Mouse (Mus musculus) spleen, adult 2 months (tissue): ENCODE data around the gene Zbed4. TPM values are rescaled to one million over a fixed set of nuclear protein-coding genes. Genes with fewer than 3 reads are reported as not detected.
A peak's percentile ranks its signal among the peaks of the same experiment; 100 is the strongest.
"Not testable (repeated sequence)": the region's sequence is repeated elsewhere in the genome, so short reads cannot be mapped to it uniquely, and the experiment has no call there.

ENCODE experiments used
- DNase-seq, 2 experiments: peaks; one replicate each; pipeline versions ENCODE4 v3.0.0 to v3.0.0-alpha.2; 2012 to 2021; ENCODE audit warnings: low spot score in 2 of 2, low read depth in 1 of 2
- H3K27ac ChIP-seq: fragments of 200-500 bp; 2 replicates; pipeline ENCODE4 v1.5.1; 2012; ENCODE audit warnings: low read length, inconsistent platforms; ENCODE audit not compliant: insufficient read depth
- H3K27me3 ChIP-seq: fragments of 200-500 bp; 2 replicates; pipeline ENCODE4 v1.6.1; 2012; ENCODE audit warnings: mild to moderate bottlenecking, moderate library complexity, low read length, inconsistent platforms; ENCODE audit not compliant: control insufficient read depth, insufficient read depth
- H3K36me3 ChIP-seq: fragments of 200-500 bp; 2 replicates; pipeline ENCODE4 v1.6.1; 2012; ENCODE audit warnings: mild to moderate bottlenecking, low read length, inconsistent platforms; ENCODE audit not compliant: control insufficient read depth, insufficient read depth
- H3K4me1 ChIP-seq: fragments of 200-500 bp; 2 replicates; pipeline ENCODE4 v1.6.1; 2011; ENCODE audit warnings: inconsistent platforms; ENCODE audit not compliant: control insufficient read depth, insufficient read depth, insufficient read length
- H3K4me3 ChIP-seq: fragments of 200-500 bp; 2 replicates; pipeline ENCODE4 v1.5.1; 2011; ENCODE audit warnings: mild to moderate bottlenecking, inconsistent platforms; ENCODE audit not compliant: insufficient read depth, insufficient read length; ENCODE audit errors: extremely low read depth
- CTCF ChIP-seq: fragments of 200-500 bp; IDR thresholded peaks from 2 replicates; pipeline ENCODE4 v1.5.1; 2011; ENCODE audit warnings: mild to moderate bottlenecking, inconsistent platforms; ENCODE audit not compliant: insufficient read depth, insufficient read length, insufficient replicate concordance; ENCODE audit errors: extremely low read depth
- POLR2A ChIP-seq: fragments of 200-500 bp; IDR thresholded peaks from 2 replicates; pipeline ENCODE4 v1.6.1; 2011; ENCODE audit warnings: low read depth, low read length, inconsistent platforms
- WGBS: fragments of 180-500 bp; shearing (Covaris S2); methylation state at CpG from one replicate; pipeline ENCODE4 v1.1.7; 2018; 5-methylcytosine and 5-hydroxymethylcytosine counted together
- polyA plus RNA-seq: library from polyadenylated mRNA; depleted of rRNA; stranded (reverse); fragments of >200 nt; gene quantifications from 2 replicates; pipeline ENCODE4 v1.2.3, GENCODE M21; 2012; rRNA removed

Gene Zbed4
- polyA plus RNA-seq = 5.0 and 5.8 TPM in 2 replicates

GRCm38 (mm10) chr15:88751564-88752402, at the start of gene Zbed4:
Gene Zbed4 (plus strand): TSS chr15:88751660.
- 1% methylated on average over 112 of the region's 119 CpGs for WGBS
- peaks cover 2% of the 10 kb centered on the region; the same call in 1 of the 2 replicates for H3K36me3 ChIP-seq
- peak; percentile 45 to 49 for DNase-seq
- H3K27ac ChIP-seq = peak within 1 kb of the TSS; percentile 91
- peaks cover 5% of the 10 kb centered on the region for H3K4me1 ChIP-seq
- H3K4me3 ChIP-seq = peak within 1 kb of the TSS; percentile 68
- H3K27me3 ChIP-seq = no peaks in the 10 kb centered on the region
- TF ChIP-seq POLR2A = no peak
- TF ChIP-seq CTCF = no peak

GRCm38 (mm10) chr15:88702501-88702900, 49.0 kb upstream of the Zbed4 start:
- no peak for DNase-seq
- H3K4me1 ChIP-seq = no peaks in the 10 kb centered on the region
- peaks cover 70% of the 10 kb centered on the region for H3K36me3 ChIP-seq
- no peak overlapping the region for H3K4me3 ChIP-seq
- TF ChIP-seq CTCF (no peak), POLR2A (no peak)
- H3K27ac ChIP-seq = no peak overlapping the region
- WGBS = 86% methylated on average over 3 of the region's 3 CpGs
- H3K27me3 ChIP-seq = no peaks in the 10 kb centered on the region

DNA sequence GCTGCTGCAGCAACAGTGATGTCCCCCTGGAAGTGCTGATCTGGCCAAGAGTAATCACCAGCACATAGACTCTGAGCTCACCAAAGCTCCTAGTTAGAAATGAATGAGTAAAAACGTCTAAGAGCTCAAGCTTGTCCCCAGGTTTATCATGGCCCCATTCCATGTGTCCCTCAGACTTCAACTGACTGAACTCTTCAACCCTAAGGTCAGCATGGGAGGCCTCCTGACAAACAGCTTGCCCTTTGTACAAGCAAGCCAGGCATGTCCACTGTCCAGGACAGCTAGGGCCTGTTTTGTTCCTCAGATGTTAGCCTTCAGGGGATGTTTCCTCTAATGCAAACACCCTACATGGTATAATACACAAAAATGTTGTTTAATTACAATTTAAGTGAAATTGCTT, 47.2 kb upstream of the Zbed4 start:
- no peak overlapping the region for H3K27ac ChIP-seq
- DNase-seq = no peak
- peaks cover 69% of the 10 kb centered on the region for H3K36me3 ChIP-seq
- 83% methylated on average over 1 of the region's 1 CpGs for WGBS
- TF ChIP-seq CTCF = no peak
- no peak for TF ChIP-seq POLR2A
- no peaks in the 10 kb centered on the region for H3K27me3 ChIP-seq
- no peaks in the 10 kb centered on the region for H3K4me1 ChIP-seq
- no peak overlapping the region for H3K4me3 ChIP-seq

GRCm38 (mm10) chr15:88706320-88706719, 45.1 kb upstream of the Zbed4 start:
- 95% methylated on average over 6 of the region's 6 CpGs for WGBS
- H3K27me3 ChIP-seq = no peaks in the 10 kb centered on the region
- no peaks in the 10 kb centered on the region for H3K4me1 ChIP-seq
- no peak overlapping the region for H3K4me3 ChIP-seq
- H3K27ac ChIP-seq = no peak overlapping the region
- TF ChIP-seq CTCF = no peak
- no peak for TF ChIP-seq POLR2A
- peaks cover 72% of the 10 kb centered on the region for H3K36me3 ChIP-seq
- DNase-seq = no peak

GRCm38 (mm10) chr15:88706987-88707386, 44.5 kb upstream of the Zbed4 start:
- H3K36me3 ChIP-seq = peaks cover 75% of the 10 kb centered on the region
- DNase-seq, H3K4me1 ChIP-seq, H3K27ac ChIP-seq, H3K27me3 ChIP-seq, H3K4me3 ChIP-seq: not testable (repeated sequence)
- WGBS = 89% methylated on average over 13 of the region's 13 CpGs

- H3K4me1 ChIP-seq = no peaks in the 10 kb centered on the region
- peaks cover 76% of the 10 kb centered on the region for H3K36me3 ChIP-seq
- H3K27me3 ChIP-seq = no peaks in the 10 kb centered on the region
- WGBS = 93% methylated on average over 5 of the region's 5 CpGs
- no peak for DNase-seq
- H3K4me3 ChIP-seq = no peak overlapping the region
- TF ChIP-seq CTCF (no peak), POLR2A (no peak)
- no peak overlapping the region for H3K27ac ChIP-seq
These were observed 43.3 kb upstream of the Zbed4 start for GRCm38 (mm10) chr15:88708204-88708603.
